Mouse (Mus musculus): ENCODE measurements around the gene Pawr.

Gene Pawr

DNA sequence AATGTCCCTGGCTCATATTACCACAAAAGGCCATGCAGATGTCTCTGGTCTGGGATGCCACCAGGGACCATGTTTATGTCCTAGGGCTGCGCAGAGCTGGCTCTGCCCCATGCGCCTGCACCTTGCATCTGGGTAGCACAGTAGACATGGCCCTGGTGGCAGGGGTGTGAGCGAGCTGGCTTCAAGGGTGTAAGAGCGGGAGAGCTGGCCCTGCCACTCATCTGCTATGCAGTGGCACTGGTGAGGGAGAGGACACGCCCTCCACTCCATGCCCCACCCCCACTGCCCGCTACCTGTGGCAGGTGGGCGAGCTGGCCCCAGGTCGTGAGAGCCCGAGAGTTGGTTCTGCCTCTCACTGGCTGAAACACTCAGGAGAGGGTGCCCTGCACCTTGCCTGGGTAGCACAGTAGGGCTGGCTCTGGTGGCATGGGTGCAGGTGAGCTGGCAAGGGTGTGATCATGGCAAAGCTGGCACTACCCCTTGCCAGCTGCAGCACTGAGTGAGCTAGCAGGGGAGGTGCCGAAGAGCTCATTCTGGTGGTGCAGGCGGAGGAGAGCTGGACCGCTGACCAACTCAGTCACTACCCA is 24.8 kb downstream of the Pawr start:
- no peak for DNase-seq (ENCODE audit: low read depth)

DNA sequence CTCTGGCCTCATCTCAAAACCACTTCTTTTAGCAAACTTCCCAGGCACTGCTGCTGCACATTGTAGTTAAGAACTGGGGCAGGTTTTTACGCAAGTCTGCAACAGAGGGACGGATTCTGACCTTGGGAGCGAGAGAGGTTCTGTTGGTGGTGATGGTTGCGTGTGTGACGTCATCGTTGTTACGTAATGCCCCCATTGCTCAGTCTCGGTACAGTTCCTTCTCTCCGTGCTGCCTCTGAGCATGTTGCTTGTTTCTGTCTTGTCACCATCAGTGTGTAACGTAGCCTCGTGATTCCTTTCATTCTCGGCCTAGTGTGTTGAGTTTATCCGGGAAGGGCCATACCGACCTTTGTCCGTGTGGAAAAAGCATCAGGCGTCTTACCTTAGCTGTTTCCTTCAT is 28.1 kb downstream of the Pawr start:
- no peak for DNase-seq (ENCODE audit: low read depth)

DNA sequence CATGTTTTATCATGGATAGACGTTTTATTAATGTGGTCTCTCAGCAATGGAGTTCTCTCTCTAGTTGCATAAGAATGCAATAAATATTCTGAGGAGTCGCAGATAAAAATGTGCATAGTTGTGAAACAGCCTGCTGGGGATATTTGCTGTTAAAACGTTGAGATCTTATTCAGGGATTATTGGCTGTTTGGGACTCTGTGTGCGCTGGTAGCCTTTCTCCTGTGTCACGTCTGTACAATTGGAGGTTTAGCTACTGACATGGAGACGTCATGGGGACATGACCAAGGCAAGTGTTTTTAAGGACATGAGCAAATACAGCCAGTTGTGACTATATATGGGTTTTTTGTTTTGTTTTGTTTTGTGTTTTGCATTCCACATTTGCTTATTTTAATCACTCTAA is 28.9 kb downstream of the Pawr start:
- DNase-seq (ENCODE audit: low read depth): peak; percentile 74

DNA sequence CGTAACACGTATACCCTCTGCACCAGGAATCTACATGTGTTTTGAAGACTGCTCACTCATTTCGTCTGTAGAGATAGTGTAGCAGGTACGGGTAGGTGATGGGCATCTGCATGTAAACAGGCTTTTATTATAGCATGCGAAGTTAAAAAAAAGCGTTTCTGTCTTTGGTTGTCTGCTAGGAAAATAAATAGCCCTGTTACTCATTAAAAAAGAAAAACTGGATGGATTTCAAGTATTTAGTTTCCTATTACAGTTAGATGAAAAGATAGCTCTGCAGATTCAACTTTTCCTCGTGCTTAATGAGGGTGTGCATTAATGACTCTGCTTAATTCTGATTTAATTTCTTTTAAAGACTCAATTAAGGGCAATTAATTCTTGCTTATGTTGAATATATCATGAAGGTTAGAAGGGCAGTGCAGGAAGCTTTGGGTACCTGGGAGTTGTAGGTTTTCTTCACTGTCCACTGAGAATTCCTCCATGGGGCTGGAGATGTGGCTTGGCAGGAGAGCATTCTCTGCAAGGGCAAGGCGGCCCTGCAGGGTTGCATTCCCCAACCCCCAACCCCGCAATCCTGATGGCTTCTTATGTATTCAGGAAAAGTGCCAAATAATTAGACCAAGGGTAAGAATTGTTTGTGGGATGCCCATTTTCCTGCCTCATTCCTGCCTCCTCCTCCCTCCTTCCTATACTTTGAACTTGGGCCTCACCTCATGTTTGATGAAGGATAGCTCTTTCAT is 29.7 kb downstream of the Pawr start:
- DNase-seq (ENCODE audit: low read depth): no peak

DNA sequence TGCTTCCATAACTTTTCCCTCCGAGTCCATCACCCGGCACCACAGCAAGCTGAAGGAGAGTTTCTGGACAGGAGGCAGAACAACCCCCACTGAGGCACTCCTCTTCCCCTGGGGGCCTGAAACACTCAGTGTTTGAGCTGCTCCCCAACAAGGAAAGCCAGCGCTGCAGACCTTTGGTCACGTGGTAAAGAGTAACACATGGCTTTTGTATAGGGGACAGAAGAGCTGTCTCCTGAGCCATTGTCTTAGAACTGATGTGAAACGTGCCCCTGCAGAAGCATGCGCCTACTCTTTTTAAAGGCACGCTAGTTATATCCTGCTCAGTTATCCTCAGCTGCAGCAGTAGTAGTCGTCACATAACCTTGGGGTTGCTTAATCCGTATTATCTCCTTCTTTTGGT is 32.0 kb downstream of the Pawr start:
- no peak for DNase-seq (ENCODE audit: low read depth)

DNA sequence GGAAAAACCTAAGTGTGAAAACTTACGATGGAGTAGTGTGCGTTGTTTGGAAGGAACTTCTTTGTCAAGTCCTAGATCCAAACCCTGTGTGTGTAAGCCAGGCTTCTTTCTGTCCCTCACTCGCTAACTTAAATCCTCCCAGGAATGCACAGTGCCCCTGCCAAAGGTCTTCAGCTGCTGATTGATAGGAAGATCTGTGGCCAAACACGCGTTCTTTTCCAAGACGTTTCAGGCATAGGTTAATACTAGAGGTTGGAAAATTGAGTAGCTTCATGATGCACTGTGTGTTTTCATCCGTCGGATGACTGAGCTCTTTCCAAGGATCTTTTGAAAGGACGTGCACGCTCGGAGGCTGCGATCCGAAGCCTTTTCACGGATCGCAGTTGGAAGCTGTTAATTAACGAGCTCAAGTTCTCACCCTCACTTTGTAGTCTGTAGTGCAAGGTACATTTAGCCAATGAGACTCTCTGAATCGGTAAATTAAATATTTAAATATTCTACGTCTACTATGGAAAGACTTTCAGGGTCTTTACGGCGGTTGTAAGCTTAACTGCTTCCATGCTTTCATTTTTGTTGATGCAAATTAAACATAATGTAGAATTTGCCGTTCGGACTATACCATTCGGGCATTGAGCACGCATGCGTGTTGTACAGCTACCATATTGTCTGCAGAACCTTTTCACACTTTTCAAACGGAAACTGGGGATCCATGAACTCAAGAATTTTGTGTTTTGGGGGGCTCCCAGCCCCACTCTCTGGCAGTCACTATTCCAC is 33.2 kb downstream of the Pawr start:
- no peak for DNase-seq (ENCODE audit: low read depth)

DNA sequence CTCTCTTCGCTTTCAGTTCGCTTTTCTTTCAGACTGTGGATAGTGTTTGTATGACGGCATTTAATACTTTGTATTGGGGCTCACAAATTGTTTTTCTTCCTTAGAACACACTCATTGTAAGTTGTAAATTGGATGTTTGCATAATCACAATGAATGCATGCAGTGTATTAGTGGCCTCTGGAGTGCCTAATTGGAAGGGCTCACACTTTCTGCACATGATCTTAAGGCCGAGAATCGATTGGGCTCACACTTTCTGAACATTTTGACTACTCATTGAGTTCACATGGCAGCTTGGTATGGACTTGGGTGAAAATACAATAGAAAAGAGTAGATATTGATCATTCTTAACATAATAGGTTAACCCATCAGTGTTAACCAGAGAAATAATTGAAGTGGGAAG is 34.3 kb downstream of the Pawr start:
- DNase-seq (ENCODE audit: low read depth): no peak

DNA sequence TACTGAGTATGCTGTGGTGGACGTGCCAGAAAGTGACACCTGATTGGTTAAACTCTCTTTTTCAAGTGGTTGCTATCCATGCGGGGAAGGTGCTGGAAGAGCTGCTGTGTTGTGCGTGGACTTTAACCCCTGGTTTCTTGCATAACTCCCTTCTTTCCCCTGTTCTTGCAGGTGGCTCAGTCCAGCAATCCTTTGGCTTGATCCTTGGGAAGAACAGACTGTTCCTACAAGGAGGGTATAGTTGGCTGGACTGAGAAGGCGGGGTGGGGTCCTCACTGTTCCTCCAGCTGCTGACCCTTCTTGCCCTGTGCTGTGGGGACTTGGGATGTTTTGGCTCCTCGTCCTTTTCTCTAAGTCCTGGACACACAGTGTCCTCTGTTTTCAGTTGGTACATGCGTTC is 36.4 kb downstream of the Pawr start:
- DNase-seq (ENCODE audit: low read depth): no peak

DNA sequence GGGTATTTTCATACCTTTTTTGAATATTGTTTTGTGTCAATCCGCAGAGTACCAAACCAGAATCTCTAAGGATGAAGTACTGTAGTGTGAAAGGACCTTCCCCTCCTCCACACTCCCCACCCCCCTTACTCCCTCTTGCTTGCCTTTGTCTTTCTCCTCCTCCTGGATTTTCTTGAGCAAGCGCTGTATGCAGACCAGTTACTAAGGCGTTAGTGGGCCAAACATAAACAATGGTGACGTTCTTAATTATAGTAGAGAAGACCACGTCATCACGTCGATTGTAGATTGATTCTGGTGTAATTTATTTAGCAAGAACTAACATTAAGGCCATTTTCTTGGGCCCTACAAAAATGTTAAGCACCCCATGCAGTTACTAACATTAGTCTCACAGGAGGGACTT is 40.3 kb downstream of the Pawr start:
- no peak for DNase-seq (ENCODE audit: low read depth)

DNA sequence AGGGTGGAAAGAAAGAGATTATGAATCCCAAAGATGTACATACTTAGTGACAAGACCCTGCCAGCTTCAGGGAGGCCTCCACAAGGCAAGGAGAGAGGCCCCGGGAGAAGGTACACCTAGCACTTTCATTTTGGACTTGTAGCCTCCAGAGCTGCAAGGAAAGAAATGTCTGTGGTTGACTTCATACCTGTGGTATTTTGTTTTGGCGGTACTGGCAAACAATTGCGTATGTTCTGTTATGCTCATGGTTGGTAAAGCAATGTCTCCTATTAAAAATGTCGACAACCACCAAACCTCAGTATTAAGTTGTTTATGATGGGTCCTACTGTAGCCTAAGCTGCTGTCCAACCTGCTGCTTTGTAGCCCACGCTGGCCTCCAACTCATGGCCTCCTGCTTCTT is 40.9 kb downstream of the Pawr start:
- DNase-seq (ENCODE audit: low read depth): no peak

DNA sequence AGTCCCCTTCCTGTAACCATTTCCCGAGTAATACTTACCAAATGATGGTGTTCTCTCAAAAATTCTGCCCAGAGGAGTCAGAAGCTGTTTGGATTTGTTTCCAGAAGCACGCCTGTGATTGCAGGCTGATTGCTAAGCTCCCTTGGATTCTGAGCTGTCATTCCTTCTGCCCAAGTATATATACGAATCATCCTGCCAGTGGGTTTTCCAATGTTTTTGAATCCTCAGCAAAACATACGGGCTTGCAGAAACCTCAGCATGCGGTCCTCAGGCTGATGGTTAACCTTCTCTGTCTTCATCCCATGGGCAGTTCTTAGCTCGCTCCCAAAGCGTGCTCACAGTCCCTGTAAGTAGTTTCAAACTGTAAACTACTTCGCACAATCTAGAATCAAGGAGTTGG is 43.9 kb downstream of the Pawr start:
- DNase-seq (ENCODE audit: low read depth): no peak

DNA sequence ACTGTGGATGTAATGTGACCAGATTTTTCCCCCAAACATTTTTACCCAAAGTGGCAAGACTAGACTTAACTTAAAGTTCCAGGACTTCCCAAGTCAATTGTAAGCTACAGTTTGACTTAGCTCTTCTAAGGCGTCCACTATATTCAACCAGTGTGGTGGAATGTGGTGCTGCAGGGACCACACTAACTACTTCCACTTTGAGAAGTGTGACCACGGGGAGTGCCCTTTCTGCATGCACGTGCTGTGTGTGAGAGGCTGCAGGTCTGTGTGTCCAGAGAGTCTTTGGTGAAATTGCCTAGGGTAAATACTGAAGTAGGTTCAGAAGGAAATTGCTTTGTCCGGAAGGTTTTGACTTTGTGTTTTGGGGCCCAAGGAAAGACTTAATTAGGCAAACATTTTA is 44.4 kb downstream of the Pawr start:
- DNase-seq (ENCODE audit: low read depth): no peak

DNA sequence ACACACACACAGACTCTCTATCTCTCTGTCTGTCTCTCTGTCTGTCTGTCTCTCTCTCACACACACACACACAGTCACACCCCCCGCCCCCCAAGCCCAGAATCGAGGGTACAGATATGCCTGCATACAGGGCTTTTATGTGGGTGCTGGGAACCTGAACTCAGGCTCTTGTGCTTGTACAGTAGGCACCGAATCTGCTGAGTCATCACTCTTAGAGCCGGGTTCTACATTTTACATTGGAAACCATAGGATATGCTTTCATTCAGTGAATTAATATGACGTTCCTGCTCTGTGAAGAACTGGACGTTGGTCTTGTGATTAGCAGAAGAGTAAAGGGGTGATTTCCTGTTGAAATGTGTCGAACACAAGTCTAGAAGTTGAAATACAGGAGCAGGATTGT is 45.4 kb downstream of the Pawr start:
- DNase-seq (ENCODE audit: low read depth): no peak

DNA sequence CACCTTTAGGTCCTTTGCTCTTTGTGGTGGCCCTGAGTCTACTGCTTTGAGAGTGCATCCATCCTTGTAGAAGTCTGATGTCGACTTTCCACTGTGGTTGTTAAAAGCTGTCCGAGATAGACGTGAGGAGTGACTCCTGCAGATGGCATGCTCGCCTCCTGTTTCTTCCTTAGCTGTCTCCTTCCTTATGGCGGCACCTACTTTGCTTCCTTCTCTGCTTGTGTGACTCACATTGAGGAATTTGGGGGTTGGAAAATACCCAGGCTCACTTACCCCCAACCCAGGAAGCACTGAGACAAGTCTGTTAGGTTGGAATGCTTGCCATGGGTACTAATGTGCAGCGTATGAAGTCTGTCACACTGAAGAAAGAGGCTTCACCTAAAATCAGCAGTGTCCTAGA is 46.1 kb downstream of the Pawr start:
- DNase-seq (ENCODE audit: low read depth): no peak

DNA sequence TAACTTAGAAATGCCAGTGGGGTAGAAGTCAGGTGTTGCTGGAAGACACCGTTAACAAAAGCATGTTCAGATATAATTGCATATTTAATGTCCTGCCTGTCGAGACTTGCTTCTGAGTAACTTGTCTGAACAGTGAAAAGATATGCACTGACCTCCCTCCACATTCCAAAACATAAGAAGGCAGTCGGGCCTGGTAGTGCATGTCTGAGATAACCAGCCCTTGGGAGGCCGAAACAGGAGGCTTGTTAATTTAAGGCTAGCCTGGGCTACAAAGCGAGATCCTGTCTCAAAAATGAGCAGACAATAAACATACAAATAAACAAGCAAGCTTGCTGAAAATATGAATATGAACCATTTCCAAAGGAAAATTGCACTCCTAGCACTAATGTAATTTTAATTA is 46.6 kb downstream of the Pawr start:
- DNase-seq (ENCODE audit: low read depth): no peak

DNA sequence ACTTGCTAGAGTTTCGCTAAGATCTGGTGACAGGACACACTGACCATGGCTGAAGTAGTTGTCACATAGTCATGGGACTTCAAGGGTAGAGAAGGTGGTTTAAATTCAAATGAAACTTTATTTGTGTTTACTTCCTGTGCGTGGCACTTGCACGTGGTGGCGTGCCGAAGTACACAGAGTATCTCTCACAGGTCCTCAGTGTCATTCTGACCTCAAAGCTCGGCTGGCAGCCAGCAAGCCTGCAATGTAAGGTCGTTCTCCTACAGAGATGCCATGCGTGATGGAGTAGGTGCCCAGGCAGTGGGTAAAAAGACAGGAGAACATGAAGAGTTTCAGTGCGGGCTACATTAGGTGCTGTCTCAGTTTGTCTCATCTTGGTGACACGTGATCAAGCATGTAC is 48.8 kb downstream of the Pawr start:
- no peak for DNase-seq (ENCODE audit: low read depth)

DNA sequence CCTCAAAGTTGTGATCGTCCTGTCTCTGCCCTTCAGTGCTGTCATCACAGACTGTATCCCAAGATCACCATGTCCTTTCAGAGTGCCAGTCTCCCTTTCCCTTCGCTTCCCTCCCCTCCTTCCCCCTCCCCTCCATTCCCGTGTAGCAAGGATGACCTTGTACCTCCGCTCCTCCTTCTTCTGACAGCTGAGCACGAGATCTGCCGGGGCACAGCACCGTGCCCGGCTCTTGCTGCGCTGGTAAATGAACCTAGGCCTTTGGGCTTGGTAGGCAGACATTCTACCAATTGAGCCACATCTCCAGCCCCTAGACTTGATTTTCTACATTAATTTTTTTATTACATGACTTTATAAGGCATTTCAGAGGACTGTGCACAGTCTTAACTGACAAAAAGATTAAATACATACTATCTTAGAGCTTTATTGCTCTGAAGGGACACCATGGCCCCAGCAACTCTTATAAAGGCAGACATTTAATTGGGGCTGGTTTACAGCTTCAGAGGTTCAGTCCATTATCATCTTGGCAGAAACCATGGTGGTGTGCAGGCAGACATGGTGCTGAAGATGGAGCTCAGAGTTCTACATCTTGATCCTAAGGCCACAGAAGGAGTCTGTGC is 52.3 kb downstream of the Pawr start:
- no peak for DNase-seq (ENCODE audit: low read depth)

DNA sequence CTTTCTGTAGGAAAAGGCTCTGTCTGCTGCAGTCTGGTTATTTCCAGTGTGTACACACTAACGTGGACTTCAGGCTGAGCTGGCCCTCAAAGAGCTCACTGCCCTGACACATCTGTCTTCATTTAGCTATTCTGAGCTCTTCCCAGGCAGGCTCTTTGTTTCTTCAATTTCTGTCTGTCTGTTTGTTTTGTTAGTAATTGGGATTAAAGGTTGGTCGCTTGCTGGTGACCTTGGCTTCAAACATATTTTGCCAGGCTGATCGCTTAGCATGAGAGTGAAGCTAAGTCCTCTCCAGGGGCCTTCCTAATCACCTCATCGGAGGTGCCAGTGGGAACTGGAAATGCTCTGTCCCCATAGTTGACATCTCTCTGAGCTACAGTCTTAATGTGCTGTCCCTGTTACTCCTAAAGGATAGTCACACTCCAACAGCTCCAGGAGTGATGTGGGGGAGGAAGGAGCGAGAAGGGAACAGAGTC is 53.6 kb downstream of the Pawr start:
- no peak for DNase-seq (ENCODE audit: low read depth)

DNA sequence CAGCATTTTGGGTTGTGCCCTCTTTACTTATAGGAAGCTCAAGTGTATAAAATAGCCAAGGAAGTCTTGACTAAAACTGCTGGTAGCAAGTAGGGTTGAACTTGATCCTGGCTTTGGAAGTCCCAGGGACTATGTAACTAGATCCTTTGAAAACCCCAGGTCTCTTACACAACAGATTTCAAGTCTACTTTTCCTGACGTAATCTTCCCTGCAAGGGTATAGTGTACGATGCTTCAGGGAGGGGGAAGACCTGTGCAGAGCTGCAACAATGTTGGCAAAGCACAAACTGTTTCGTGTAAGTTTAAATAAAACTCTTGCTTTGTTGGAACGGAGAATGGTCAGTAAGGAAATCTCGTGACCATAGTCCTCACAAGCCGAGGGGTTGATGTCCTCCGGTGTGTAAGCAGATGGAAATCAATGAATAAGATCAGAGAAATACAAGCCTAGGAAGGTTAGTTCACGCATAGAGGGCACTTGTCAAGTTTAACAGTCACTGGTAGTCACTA is 56.5 kb downstream of the Pawr start:
- DNase-seq (ENCODE audit: low read depth): no peak

DNA sequence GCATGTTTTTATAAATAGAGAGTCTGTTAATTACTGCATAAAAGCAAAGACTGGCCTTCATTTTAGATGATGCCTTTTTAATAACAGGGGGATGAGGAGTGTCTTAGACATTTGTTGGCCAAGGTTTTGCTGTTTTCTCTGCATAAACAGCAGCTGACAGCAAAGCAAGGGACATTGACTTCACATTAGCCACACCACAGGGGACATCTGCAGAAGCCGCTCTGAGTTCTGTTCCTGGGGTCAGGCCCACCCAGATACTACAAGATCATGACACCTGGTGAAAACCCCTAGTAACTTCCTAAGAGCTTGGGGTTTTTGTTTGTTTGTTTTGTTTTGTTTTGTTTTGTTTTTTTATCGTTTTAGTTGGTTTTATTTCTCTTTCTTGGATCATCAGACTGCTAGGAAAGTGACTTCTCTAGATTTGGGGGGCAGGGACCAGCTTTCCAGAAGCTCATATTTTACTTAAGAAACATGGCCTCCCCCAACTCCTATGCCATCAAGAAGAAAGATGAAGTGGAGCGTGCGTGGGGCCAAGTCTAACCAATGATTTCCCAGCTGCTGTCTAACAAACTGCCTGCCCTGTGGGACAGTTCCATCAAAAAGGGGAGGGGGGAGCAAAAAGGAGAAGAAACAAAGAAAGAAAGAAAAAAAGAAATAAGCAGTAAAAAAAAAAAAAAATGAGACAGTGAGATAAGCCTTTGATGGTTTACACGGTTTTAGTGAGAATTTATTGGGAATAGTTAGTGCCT is 57.4 kb downstream of the Pawr start:
- no peak for DNase-seq (ENCODE audit: low read depth)

DNA sequence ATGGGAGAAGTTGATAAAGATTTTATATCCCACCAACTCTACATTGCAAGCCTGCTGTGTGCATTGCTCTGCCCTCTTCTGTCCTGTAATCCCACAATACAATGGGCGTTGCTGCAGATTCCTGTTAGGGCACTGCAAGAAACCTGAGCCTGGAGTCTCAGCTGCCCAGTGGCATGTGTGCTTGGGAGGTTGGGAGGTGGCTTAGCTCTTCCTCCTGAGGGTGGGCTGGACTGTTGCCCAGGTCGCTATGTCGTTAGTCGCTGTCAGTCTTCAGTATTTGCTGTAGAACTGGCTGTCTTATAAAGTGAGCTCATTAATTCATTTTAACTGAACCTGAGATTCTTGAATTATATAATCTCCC is 58.0 kb downstream of the Pawr start:
- no peak for DNase-seq (ENCODE audit: low read depth)

DNA sequence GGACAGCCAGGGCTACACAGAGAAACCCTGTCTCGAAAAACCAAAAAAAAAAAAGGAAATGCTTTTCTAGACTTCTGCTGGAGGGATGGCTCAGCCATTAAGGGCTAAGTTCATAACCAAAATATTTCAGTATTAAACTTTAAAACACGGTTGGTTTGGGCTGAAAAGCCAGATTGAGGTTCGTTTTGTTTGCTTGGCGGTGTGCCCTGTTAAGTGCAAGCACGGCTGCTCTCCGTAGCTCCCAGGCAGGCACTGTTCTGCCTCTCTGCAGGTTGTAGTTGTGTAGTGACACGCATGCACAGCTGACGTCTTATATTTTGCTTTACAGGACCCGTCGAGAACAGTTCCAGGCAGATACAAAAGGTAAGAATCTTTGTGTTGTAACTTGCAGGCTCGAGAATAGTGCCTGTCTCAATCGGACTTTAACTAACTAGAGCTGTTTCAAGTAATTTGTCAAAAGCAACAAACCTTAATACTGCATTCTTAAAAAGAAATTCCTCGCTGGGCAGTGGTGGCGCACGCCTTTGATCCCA is 59.5 kb downstream of the Pawr start:
- no peak for DNase-seq (ENCODE audit: low read depth)
